Mouse (Mus musculus): Measurements from ENCODE around the gene Myom3. TPM values are rescaled to one million over a fixed set of nuclear protein-coding genes. Genes with fewer than 3 reads are reported as not detected.
A peak's percentile ranks its signal among the peaks of the same experiment; 100 is the strongest.

The Myom3 gene
- polyA plus RNA-seq, 1 experiment from 2014 or later = not detected

DNA sequence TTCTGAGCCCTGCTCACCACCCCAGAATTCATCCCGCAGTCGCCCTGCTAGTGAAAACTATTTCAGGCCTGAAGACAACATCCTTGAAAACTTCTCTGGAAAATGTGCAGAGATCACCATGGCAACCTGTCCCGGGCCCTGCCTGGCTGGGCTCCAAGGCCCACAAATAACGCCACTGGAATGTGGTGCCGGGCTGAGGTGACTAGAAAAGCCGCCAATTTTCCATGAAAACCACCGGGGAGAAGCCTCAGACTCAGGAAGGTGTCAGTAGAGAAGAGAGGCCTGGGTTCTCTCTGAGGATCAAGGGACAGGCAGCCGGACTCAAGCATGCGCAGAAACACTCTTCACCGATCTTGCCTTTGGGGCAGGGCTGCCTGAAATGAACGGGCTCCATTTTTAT lies 69.0 kb downstream of the Myom3 start:
- WGBS = 36% methylated on average over 11 of the region's 11 CpGs
- DNase-seq (ENCODE audit: low spot score) = peak; percentile 70
- Histone ChIP-seq H3K36me3 (ENCODE audit: control insufficient read depth, insufficient read depth, low read length) (no peaks in the 10 kb centered on the region), H3K9me3 (ENCODE audit: control insufficient read depth, low read length) (no peaks in the 10 kb centered on the region), H3K9ac (ENCODE audit: low read length) (peak overlapping the region; percentile 35), H3K4me3 (ENCODE audit: low read depth, low read length) (no peak overlapping the region), H3K4me1 (replicated peaks; ENCODE audit: control insufficient read depth, insufficient read depth, low read length) (peaks cover 4% of the 10 kb centered on the region), H3K4me2 (ENCODE audit: low read depth, low read length, severe bottlenecking) (no peak overlapping the region), H3K27me3 (ENCODE audit: control insufficient read depth, insufficient read depth, low read length) (no peaks in the 10 kb centered on the region), H3K27ac (ENCODE audit: low read depth, low read length) (peak overlapping the region; percentile 74; the same call in 1 of the 2 replicates)
- no peak for ATAC-seq (replicated peaks; ENCODE audit: low FRiP score)

DNA sequence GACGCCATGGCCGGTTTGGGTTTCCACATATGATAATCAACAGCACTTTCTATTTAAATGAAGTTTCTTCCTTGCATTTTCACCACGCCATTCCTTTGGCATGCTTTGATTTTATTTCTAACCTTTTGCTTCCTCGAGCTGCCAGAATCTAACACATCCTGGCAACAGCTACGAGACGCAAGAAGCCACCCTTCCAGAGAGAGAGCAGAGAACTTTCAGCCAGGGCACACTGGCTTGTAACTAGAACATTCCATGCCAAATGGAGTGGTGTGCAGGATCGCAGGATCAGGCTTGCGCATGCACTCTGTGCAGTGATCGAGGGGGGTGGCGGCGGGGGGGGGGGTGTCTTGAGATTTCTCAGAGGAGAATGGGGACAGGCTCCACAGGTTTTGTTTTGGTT lies 72.6 kb downstream of the Myom3 start:
- no peak overlapping the region for H3K4me3 ChIP-seq (ENCODE audit: low read depth, low read length)
- no peak for ATAC-seq (replicated peaks; ENCODE audit: low FRiP score)
- 84% methylated on average over 11 of the region's 11 CpGs for WGBS
- H3K36me3 ChIP-seq (ENCODE audit: control insufficient read depth, insufficient read depth, low read length) = no peaks in the 10 kb centered on the region
- no peak overlapping the region for H3K4me2 ChIP-seq (ENCODE audit: low read depth, low read length, severe bottlenecking)
- no peak overlapping the region for H3K27ac ChIP-seq (ENCODE audit: low read depth, low read length)
- H3K9ac ChIP-seq (ENCODE audit: low read length) = no peak overlapping the region
- no peaks in the 10 kb centered on the region for H3K27me3 ChIP-seq (ENCODE audit: control insufficient read depth, insufficient read depth, low read length)
- H3K9me3 ChIP-seq (ENCODE audit: control insufficient read depth, low read length) = no peaks in the 10 kb centered on the region
- no peak for DNase-seq (ENCODE audit: low spot score)
- H3K4me1 ChIP-seq (replicated peaks; ENCODE audit: control insufficient read depth, insufficient read depth, low read length) = peaks cover 4% of the 10 kb centered on the region

DNA sequence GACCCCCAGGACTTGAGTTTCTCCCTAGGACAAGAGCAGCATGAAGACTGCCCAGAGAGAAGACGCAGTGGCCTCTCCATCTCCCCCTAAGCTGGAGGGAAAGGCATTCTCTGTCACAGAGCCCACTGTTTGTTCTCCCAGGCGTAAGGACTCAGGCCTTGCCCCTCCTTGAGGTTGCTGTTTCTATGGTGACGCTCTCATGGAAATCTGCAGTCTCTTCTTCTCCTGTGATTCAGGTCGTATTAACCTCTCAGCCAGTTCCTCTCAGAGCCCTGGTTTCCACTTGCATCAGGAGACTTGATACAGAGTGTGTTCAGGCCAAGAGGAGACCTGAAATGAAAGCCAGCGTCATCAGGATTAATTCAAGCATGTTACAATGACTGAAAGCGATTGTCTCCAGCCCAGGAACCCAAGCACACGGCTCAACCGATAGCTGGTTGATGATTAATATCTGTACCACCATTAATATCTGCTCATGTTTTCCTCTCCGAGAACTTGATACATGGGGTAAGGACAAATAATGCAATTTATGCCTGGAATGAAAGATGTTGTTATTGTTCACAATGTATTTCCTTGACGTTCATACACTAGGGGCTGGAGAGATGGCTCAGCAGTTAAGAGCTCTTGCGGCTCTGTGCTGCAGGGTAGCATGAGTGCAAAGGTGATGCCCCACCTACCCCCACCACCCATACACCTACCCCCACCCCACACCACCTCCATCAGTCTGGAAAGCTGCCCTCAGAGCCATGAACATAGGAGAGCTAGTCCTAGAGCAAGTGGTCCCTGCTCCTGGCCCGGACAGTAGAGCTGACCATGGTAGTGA lies 74.0 kb downstream of the Myom3 start:
- Histone ChIP-seq H3K36me3 (ENCODE audit: control insufficient read depth, insufficient read depth, low read length) (no peaks in the 10 kb centered on the region), H3K9me3 (ENCODE audit: control insufficient read depth, low read length) (no peaks in the 10 kb centered on the region), H3K27me3 (ENCODE audit: control insufficient read depth, insufficient read depth, low read length) (no peaks in the 10 kb centered on the region), H3K4me1 (replicated peaks; ENCODE audit: control insufficient read depth, insufficient read depth, low read length) (peaks cover 4% of the 10 kb centered on the region), H3K9ac (ENCODE audit: low read length) (peak overlapping the region; percentile 39; the same call in 1 of the 2 replicates), H3K4me2 (ENCODE audit: low read depth, low read length, severe bottlenecking) (peak overlapping the region; percentile 5; the same call in 1 of the 2 replicates), H3K4me3 (ENCODE audit: low read depth, low read length) (no peak overlapping the region), H3K27ac (ENCODE audit: low read depth, low read length) (peak overlapping the region; percentile 51)
- DNase-seq (ENCODE audit: low spot score) (no peak), ATAC-seq (replicated peaks; ENCODE audit: low FRiP score) (peak; percentile 58; the same call in 1 of the 2 replicates)
- WGBS = 50% methylated on average over 12 of the region's 12 CpGs

DNA sequence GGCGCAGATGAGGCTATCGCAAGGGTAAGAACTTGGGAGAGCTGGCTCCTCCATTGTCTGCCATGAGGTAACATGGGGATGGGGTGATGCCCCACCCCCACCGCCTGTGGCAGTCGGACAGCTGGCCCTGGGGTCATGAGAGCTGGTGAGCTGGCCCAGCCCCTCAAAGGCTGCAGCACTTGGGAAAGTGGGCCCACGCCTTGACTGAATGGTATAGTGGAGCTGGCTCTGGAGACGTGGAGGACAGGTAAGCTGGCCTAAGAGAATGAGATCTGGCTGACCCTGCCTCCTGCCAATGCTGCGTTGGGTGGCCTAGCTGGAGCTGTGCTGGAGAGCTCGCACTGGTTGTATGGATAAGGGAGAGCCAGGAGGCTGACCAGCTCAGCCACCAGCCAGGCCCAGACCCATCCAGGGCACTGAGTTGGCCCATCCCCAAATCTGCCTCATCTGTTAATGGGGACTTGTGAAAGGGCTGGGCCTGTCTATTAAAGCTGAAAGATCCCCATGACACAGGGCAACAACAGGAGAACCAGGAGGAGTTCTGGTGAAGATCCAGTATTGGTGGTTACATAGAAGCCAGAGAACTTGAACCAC lies 74.7 kb downstream of the Myom3 start:
- ATAC-seq (replicated peaks; ENCODE audit: low FRiP score) (no peak), DNase-seq (ENCODE audit: low spot score) (no peak)
- WGBS = 89% methylated on average over 8 of the region's 8 CpGs
- Histone ChIP-seq H3K4me2 (ENCODE audit: low read depth, low read length, severe bottlenecking) (no peak overlapping the region), H3K9me3 (ENCODE audit: control insufficient read depth, low read length) (no peaks in the 10 kb centered on the region), H3K36me3 (ENCODE audit: control insufficient read depth, insufficient read depth, low read length) (no peaks in the 10 kb centered on the region), H3K4me1 (replicated peaks; ENCODE audit: control insufficient read depth, insufficient read depth, low read length) (peaks cover 2% of the 10 kb centered on the region), H3K4me3 (ENCODE audit: low read depth, low read length) (no peak overlapping the region), H3K9ac (ENCODE audit: low read length) (no peak overlapping the region), H3K27ac (ENCODE audit: low read depth, low read length) (no peak overlapping the region), H3K27me3 (ENCODE audit: control insufficient read depth, insufficient read depth, low read length) (no peaks in the 10 kb centered on the region)

DNA sequence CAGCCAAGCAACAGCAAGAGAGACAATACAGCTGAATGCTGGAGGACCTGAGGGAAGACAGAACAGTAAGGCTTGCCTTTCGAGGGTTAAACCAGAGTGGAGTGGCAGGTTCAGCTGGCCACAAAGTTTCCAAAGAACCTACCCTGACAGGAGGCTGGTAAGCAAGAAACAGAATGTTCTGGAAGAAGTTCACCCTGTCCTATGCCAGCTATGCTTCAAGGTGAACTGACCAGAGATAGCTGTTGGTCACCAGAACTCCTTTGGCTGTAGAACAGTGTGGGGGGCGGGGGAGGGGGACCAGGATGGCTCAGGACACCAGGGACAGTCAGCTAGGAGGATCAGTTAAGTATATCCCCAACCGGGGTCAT lies 79.4 kb downstream of the Myom3 start:
- H3K9ac ChIP-seq (ENCODE audit: low read length) = no peak overlapping the region
- no peak for ATAC-seq (replicated peaks; ENCODE audit: low FRiP score)

DNA sequence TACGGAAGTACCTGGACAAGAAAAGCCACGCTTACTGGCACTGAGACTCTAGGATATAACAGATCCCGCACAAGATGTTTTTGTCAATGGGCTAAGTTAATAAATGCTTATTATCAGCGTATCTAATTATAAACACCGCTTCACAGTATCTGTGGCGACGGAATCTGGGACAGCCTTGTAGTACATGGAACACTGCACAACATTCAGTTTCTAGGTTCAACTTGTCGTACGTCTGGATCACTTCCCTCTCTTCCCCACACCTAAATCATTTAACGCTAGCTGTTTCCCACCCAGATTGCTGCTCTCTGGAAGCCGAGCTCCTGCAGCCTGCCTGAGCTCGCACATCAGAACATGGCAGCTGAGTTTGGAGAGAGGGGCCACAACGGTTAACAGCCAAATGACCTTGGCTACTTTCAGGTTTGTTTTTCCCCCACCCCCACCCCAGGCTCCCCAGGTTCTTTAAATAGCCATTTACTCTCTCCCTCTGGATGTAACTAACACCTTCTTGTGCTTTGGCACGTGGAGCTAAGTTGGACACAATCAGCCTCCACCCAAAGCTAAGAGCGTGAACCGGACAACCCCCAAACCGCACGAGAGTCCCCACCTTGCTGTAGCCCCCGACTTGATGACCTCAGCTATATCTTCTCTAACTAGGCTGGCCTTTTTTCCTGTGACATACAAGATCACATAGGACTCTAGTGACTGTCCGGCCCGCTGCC lies 79.9 kb downstream of the Myom3 start:
- Histone ChIP-seq H3K4me3 (ENCODE audit: low read depth, low read length) (no peak overlapping the region), H3K27me3 (ENCODE audit: control insufficient read depth, insufficient read depth, low read length) (no peaks in the 10 kb centered on the region), H3K4me2 (ENCODE audit: low read depth, low read length, severe bottlenecking) (no peak overlapping the region), H3K27ac (ENCODE audit: low read depth, low read length) (no peak overlapping the region), H3K9me3 (ENCODE audit: control insufficient read depth, low read length) (no peaks in the 10 kb centered on the region), H3K36me3 (ENCODE audit: control insufficient read depth, insufficient read depth, low read length) (no peaks in the 10 kb centered on the region), H3K9ac (ENCODE audit: low read length) (no peak overlapping the region), H3K4me1 (replicated peaks; ENCODE audit: control insufficient read depth, insufficient read depth, low read length) (no peaks in the 10 kb centered on the region)
- ATAC-seq (replicated peaks; ENCODE audit: low FRiP score) (no peak), DNase-seq (ENCODE audit: low spot score) (peak; percentile 29)
- 93% methylated on average over 21 of the region's 21 CpGs for WGBS

More for the DNA sequence above, 79.4 kb downstream of the Myom3 start:
- Histone ChIP-seq H3K4me3 (ENCODE audit: low read depth, low read length) (no peak overlapping the region), H3K4me1 (replicated peaks; ENCODE audit: control insufficient read depth, insufficient read depth, low read length) (no peaks in the 10 kb centered on the region; the same call in 1 of the 2 replicates), H3K36me3 (ENCODE audit: control insufficient read depth, insufficient read depth, low read length) (no peaks in the 10 kb centered on the region), H3K27ac (ENCODE audit: low read depth, low read length) (no peak overlapping the region), H3K27me3 (ENCODE audit: control insufficient read depth, insufficient read depth, low read length) (no peaks in the 10 kb centered on the region), H3K4me2 (ENCODE audit: low read depth, low read length, severe bottlenecking) (no peak overlapping the region), H3K9me3 (ENCODE audit: control insufficient read depth, low read length) (no peaks in the 10 kb centered on the region)
- 77% methylated on average over 3 of the region's 3 CpGs for WGBS
- peak; percentile 24 for DNase-seq (ENCODE audit: low spot score)

DNA sequence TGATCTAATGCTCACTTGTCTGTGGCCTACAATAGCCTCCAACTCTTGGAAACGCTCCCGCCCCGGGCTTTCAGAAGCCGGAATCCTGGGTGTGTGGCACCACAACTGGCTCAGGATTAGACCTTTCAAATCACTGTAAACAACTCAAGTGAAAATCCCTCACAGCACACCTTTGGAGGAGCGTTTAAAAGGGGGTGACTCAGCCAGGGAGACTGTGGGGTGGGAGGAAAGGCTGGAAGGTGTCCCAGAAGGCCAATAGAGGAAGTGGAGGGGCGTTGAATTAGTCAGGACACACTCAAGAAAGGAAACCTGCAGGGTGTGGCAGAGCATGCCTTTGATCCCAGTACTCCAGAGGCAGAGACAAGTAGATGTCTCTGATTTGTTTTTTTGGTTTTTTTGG lies 84.9 kb downstream of the Myom3 start:
- 83% methylated on average over 6 of the region's 6 CpGs for WGBS
- Histone ChIP-seq H3K36me3 (ENCODE audit: control insufficient read depth, insufficient read depth, low read length) (no peaks in the 10 kb centered on the region), H3K4me1 (replicated peaks; ENCODE audit: control insufficient read depth, insufficient read depth, low read length) (no peaks in the 10 kb centered on the region), H3K9me3 (ENCODE audit: control insufficient read depth, low read length) (0 out of 2 replicates have a peak, but pooled peaks cover 3% of the 10 kb centered on the region), H3K4me3 (ENCODE audit: low read depth, low read length) (no peak overlapping the region), H3K27me3 (ENCODE audit: control insufficient read depth, insufficient read depth, low read length) (no peaks in the 10 kb centered on the region), H3K9ac (ENCODE audit: low read length) (no peak overlapping the region), H3K27ac (ENCODE audit: low read depth, low read length) (no peak overlapping the region), H3K4me2 (ENCODE audit: low read depth, low read length, severe bottlenecking) (no peak overlapping the region)
- peak; percentile 17 for DNase-seq (ENCODE audit: low spot score)
- no peak for ATAC-seq (replicated peaks; ENCODE audit: low FRiP score)

DNA sequence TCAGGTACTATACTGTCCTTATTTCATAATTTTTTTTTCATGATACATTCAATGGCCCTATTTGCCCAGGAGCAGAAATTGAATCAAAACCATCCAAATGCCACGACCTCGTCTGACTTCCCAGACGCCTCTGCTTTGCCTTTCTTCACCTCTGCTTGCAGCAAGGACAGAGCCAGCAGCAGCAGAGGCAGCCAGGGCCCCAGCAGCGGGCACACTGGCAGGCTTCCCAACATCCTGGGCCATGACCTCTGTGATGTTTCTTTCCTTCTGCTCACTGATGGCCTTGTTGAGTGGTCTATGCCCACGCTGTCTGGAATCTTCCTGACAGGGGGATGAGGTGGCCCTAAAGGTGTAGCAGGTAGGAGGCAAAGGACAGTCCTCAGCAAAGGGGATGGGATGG lies 88.1 kb downstream of the Myom3 start:
- Histone ChIP-seq H3K27me3 (ENCODE audit: control insufficient read depth, insufficient read depth, low read length) (no peaks in the 10 kb centered on the region), H3K9ac (ENCODE audit: low read length) (no peak overlapping the region), H3K36me3 (ENCODE audit: control insufficient read depth, insufficient read depth, low read length) (no peaks in the 10 kb centered on the region), H3K4me1 (replicated peaks; ENCODE audit: control insufficient read depth, insufficient read depth, low read length) (peaks cover 4% of the 10 kb centered on the region), H3K4me2 (ENCODE audit: low read depth, low read length, severe bottlenecking) (no peak overlapping the region), H3K4me3 (ENCODE audit: low read depth, low read length) (no peak overlapping the region), H3K27ac (ENCODE audit: low read depth, low read length) (no peak overlapping the region), H3K9me3 (ENCODE audit: control insufficient read depth, low read length) (0 out of 2 replicates have a peak, but pooled peaks cover 3% of the 10 kb centered on the region)
- 66% methylated on average over 5 of the region's 5 CpGs for WGBS
- no peak for DNase-seq (ENCODE audit: low spot score)
- no peak for ATAC-seq (replicated peaks; ENCODE audit: low FRiP score)

Data from forebrain, embryonic 11.5 days (tissue).